Mouse (Mus musculus): ENCODE measurements around the gene Secisbp2. TPM values are rescaled to one million over a fixed set of nuclear protein-coding genes. Genes with fewer than 3 reads are reported as not detected.
"Not testable (repeated sequence)": the region's sequence is repeated elsewhere in the genome, so short reads cannot be mapped to it uniquely, and the experiment has no call there.

Gene Secisbp2
- polyA plus RNA-seq, 1 experiment from 2014 or later: 30.2 TPM

DNA sequence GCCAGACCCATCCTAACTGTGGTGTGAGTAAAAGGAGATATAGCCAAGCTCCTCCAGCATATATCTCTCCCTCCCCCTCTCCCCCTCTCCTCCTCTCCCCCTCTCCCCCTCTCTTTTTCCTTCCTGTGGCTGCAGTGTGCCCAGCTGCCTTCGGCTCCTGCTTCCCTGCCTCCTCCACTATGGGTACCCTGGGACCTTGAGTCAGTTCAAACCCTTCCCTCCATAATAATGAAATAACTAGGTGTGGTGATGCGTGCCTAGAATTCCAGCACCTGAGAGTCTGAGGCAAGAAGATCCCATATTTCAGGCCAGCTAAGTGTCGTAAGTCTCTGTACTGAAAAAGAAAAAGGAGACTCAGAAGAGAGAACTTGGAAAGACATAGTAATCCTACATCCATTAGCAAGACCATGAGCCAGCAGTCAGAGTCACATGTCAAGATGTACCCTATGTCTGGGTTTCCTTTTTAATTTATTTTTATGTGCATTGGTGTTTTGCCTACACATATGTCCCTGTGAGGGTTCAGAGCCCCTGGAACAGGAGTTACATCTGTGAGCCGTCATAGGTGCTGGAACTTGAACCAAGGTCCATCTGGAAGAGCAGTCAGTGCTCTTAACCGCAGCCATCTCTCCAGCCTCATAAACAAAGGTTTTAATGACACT lies 18.8 kb upstream of the Secisbp2 start:
- Histone ChIP-seq H3K27ac (ENCODE audit: low read depth) (no peak overlapping the region), H3K9me3 (ENCODE audit: control insufficient read depth, low read length) (no peaks in the 10 kb centered on the region), H3K27me3 (replicated peaks; ENCODE audit: control insufficient read depth, insufficient read depth, low read length) (no peaks in the 10 kb centered on the region), H3K4me2 (ENCODE audit: low read length) (no peak overlapping the region), H3K36me3 (ENCODE audit: control insufficient read depth, insufficient read depth, low read length) (no peaks in the 10 kb centered on the region), H3K4me1 (replicated peaks; ENCODE audit: control insufficient read depth, insufficient read depth, low read length) (no peaks in the 10 kb centered on the region), H3K9ac (ENCODE audit: low read length) (no peak overlapping the region), H3K4me3 (ENCODE audit: low read depth, low read length) (no peak overlapping the region)
- ATAC-seq (replicated peaks; ENCODE audit: low FRiP score, low TSS enrichment, low read depth): no peak
- DNase-seq (ENCODE audit: low spot score): no peak
- 70% methylated on average over 5 of the region's 5 CpGs for whole genome bisulfite sequencing

DNA sequence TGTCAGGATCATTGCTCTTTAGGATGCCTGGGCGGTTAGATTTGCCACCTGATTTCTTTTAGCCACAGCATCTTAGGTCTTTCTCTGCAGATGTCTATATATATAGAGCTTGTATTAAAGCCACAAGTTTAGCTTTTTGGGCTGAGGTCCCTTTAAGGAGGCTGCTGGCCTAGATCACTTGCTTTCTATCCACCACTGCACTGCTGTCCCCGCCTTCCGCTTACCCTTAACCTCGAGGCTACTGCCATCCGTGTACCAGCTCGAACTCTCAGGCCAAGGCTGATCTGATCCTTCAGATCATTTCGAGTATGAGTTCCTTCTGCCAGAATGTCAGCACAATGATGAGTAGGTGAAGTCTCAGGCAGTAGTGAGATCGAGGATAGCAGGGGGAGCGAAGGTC lies 16.1 kb upstream of the Secisbp2 start:
- not testable (repeated sequence) for H3K36me3 ChIP-seq (ENCODE audit: control insufficient read depth, insufficient read depth, low read length); ATAC-seq (replicated peaks; ENCODE audit: low FRiP score, low TSS enrichment, low read depth); H3K4me2 ChIP-seq (ENCODE audit: low read length); DNase-seq (ENCODE audit: low spot score); H3K27me3 ChIP-seq (replicated peaks; ENCODE audit: control insufficient read depth, insufficient read depth, low read length); H3K9ac ChIP-seq (ENCODE audit: low read length); H3K9me3 ChIP-seq (ENCODE audit: control insufficient read depth, low read length); H3K4me3 ChIP-seq (ENCODE audit: low read depth, low read length); H3K4me1 ChIP-seq (replicated peaks; ENCODE audit: control insufficient read depth, insufficient read depth, low read length); H3K27ac ChIP-seq (ENCODE audit: low read depth)
- WGBS: 93% methylated on average over 2 of the region's 9 CpGs

DNA sequence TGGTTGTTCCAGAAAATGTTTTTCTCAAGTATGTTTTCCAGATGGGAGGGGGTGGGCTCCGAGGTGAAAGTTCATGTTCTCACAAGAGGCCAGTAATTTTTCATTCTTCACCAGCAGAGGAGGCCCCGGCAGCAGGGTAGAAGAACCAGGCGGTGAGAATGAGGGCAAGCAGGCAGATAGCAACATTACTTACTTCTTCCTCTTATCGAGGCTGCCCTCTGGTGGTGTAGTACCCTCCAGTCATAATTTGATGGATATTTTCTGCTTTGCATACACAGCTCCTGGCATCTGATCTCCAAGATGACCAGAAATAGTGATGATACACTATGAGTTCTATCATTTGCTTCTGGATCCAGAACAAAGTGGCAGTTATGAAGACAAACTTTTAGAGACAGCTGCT lies 12.5 kb upstream of the Secisbp2 start:
- Histone ChIP-seq H3K4me2 (ENCODE audit: low read length) (no peak overlapping the region), H3K4me3 (ENCODE audit: low read depth, low read length) (no peak overlapping the region), H3K27ac (ENCODE audit: low read depth) (no peak overlapping the region), H3K4me1 (replicated peaks; ENCODE audit: control insufficient read depth, insufficient read depth, low read length) (no peaks in the 10 kb centered on the region), H3K9ac (ENCODE audit: low read length) (no peak overlapping the region), H3K9me3 (ENCODE audit: control insufficient read depth, low read length) (no peaks in the 10 kb centered on the region), H3K27me3 (replicated peaks; ENCODE audit: control insufficient read depth, insufficient read depth, low read length) (no peaks in the 10 kb centered on the region), H3K36me3 (ENCODE audit: control insufficient read depth, insufficient read depth, low read length) (no peaks in the 10 kb centered on the region)
- DNase-seq (ENCODE audit: low spot score) (no peak), ATAC-seq (replicated peaks; ENCODE audit: low FRiP score, low TSS enrichment, low read depth) (no peak)
- 78% methylated on average over 4 of the region's 4 CpGs for WGBS

DNA sequence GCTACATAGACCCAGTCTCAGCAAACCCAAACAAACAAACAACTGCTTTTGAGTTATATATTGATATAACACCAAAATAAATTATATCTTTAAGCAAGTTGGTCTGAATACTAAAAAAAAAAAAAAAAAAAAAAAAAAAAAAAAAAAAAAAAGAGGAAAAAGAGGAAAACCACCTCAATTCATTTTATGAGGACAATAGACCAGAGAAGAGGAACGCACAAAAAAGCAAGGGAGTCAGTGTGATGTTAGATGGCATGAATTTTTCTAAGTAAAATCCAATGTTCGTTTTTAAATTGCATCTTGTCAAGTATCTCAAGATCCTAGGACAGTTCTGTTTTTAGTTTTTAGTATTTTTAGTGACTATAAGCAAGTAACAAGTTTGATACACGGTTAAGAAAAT lies 10.1 kb upstream of the Secisbp2 start:
- ATAC-seq (replicated peaks; ENCODE audit: low FRiP score, low TSS enrichment, low read depth): no peak
- peaks cover under 1% of the 10 kb centered on the region; the same call in 1 of the 2 replicates for H3K4me1 ChIP-seq (replicated peaks; ENCODE audit: control insufficient read depth, insufficient read depth, low read length)
- 90% methylated on average over 3 of the region's 3 CpGs for WGBS

DNA sequence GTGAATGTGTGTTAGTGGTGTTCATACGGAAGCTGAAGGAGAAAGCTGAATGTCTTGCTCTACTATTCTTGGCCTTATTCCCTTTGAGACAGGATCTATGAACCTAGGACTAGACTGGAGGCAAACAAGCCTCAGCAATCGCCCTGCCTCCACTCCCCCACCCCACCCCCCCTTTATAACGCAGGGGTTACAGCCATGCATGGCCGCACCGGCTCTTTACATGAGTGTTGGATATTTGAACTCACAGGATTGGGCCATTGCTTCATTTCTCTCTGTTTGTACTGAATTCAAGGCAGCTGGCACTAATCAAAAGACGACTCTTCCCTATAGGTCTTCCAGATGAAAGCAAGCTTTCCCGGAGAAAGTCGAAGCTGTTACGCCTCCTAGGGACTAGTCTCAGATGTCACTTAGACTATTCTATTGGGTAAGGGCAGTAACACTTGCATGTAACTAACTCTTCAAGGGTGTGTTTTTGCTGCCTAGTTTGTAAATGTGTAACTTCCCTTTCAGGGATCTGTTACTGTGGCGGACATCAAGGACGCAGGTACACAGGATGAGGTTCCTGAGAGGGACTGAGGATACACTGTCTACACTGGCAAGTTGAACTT lies 9.2 kb upstream of the Secisbp2 start:
- H3K9me3 ChIP-seq (ENCODE audit: control insufficient read depth, low read length): no peaks in the 10 kb centered on the region
- no peaks in the 10 kb centered on the region for H3K27me3 ChIP-seq (replicated peaks; ENCODE audit: control insufficient read depth, insufficient read depth, low read length)
- H3K4me2 ChIP-seq (ENCODE audit: low read length): 0 out of 2 replicates have a peak overlapping the region, but pooled peaks have one; percentile 23
- no peak overlapping the region for H3K27ac ChIP-seq (ENCODE audit: low read depth)
- H3K36me3 ChIP-seq (ENCODE audit: control insufficient read depth, insufficient read depth, low read length): no peaks in the 10 kb centered on the region
- H3K4me3 ChIP-seq (ENCODE audit: low read depth, low read length): no peak overlapping the region
- peaks cover 9% of the 10 kb centered on the region for H3K4me1 ChIP-seq (replicated peaks; ENCODE audit: control insufficient read depth, insufficient read depth, low read length)
- WGBS: 34% methylated on average over 11 of the region's 11 CpGs
- H3K9ac ChIP-seq (ENCODE audit: low read length): no peak overlapping the region
- ATAC-seq (replicated peaks; ENCODE audit: low FRiP score, low TSS enrichment, low read depth) (no peak), DNase-seq (ENCODE audit: low spot score) (no peak)

More for the DNA sequence above, 10.1 kb upstream of the Secisbp2 start:
- no peaks in the 10 kb centered on the region for H3K9me3 ChIP-seq (ENCODE audit: control insufficient read depth, low read length)
- no peaks in the 10 kb centered on the region for H3K36me3 ChIP-seq (ENCODE audit: control insufficient read depth, insufficient read depth, low read length)
- H3K4me2 ChIP-seq (ENCODE audit: low read length): no peak overlapping the region
- H3K9ac ChIP-seq (ENCODE audit: low read length): no peak overlapping the region
- H3K4me3 ChIP-seq (ENCODE audit: low read depth, low read length): no peak overlapping the region
- no peaks in the 10 kb centered on the region for H3K27me3 ChIP-seq (replicated peaks; ENCODE audit: control insufficient read depth, insufficient read depth, low read length)
- no peak overlapping the region for H3K27ac ChIP-seq (ENCODE audit: low read depth)
- DNase-seq (ENCODE audit: low spot score): no peak

- Histone ChIP-seq H3K9me3 (ENCODE audit: control insufficient read depth, low read length) (no peaks in the 10 kb centered on the region), H3K4me2 (ENCODE audit: low read length) (peak overlapping the region; percentile 67), H3K4me1 (replicated peaks; ENCODE audit: control insufficient read depth, insufficient read depth, low read length) (peaks cover 14% of the 10 kb centered on the region), H3K9ac (ENCODE audit: low read length) (peak overlapping the region; percentile 50), H3K4me3 (ENCODE audit: low read depth, low read length) (peak overlapping the region; percentile 64), H3K27me3 (replicated peaks; ENCODE audit: control insufficient read depth, insufficient read depth, low read length) (no peaks in the 10 kb centered on the region), H3K36me3 (ENCODE audit: control insufficient read depth, insufficient read depth, low read length) (0 out of 2 replicates have a peak, but pooled peaks cover under 1% of the 10 kb centered on the region), H3K27ac (ENCODE audit: low read depth) (peak overlapping the region; percentile 70; the same call in 1 of the 2 replicates)
- WGBS: 48% methylated on average over 20 of the region's 20 CpGs
- peak; percentile 53 for DNase-seq (ENCODE audit: low spot score)
- ATAC-seq (replicated peaks; ENCODE audit: low FRiP score, low TSS enrichment, low read depth): peak; percentile 9; the same call in 1 of the 2 replicates
Measured at GRCm38 (mm10) chr13:51643924-51644828, 7.3 kb upstream of the Secisbp2 start.

GRCm38 (mm10) chr13:51644829-51645789 lies 6.4 kb upstream of the Secisbp2 start, which contains the start of gene Cks2:
TSS of gene Cks2 (plus strand) at chr13:51645232.
- Histone ChIP-seq H3K9me3 (ENCODE audit: control insufficient read depth, low read length) (no peaks in the 10 kb centered on the region), H3K4me1 (replicated peaks; ENCODE audit: control insufficient read depth, insufficient read depth, low read length) (peaks cover 14% of the 10 kb centered on the region), H3K27ac (ENCODE audit: low read depth) (peak within 1 kb of the TSS; percentile 70), H3K4me3 (ENCODE audit: low read depth, low read length) (peak within 1 kb of the TSS; percentile 64), H3K4me2 (ENCODE audit: low read length) (peak within 1 kb of the TSS; percentile 81), H3K27me3 (replicated peaks; ENCODE audit: control insufficient read depth, insufficient read depth, low read length) (no peaks in the 10 kb centered on the region), H3K9ac (ENCODE audit: low read length) (peak within 1 kb of the TSS; percentile 81), H3K36me3 (ENCODE audit: control insufficient read depth, insufficient read depth, low read length) (peaks cover 9% of the 10 kb centered on the region; the same call in 1 of the 2 replicates)
- DNase-seq (ENCODE audit: low spot score) (peak; percentile 95), ATAC-seq (replicated peaks; ENCODE audit: low FRiP score, low TSS enrichment, low read depth) (peak; percentile 96)
- under 1% methylated on average over 83 of the region's 83 CpGs for WGBS
